Mouse (Mus musculus) liver, embryonic 13.5 days (tissue): ENCODE results near the gene Ensa. TPM values are rescaled to one million over a fixed set of nuclear protein-coding genes. Genes with fewer than 3 reads are reported as not detected.
"Not testable (repeated sequence)": the region's sequence is repeated elsewhere in the genome, so short reads cannot be mapped to it uniquely, and the experiment has no call there.

Experiments
- ATAC-seq: fragments of 200-750 bp; cut with Nextera tagmentation; 2 replicates; pipeline ENCODE4 v1.8.0; 2017; ENCODE audit warnings: low read depth, mild to moderate bottlenecking, moderate number of reproducible peaks, moderate library complexity
- DNase-seq: peaks from one replicate; pipeline ENCODE4 v3.0.0; 2022
- H3K27ac ChIP-seq: fragments of 300-500 bp; sonication (generic); 2 replicates; pipeline ENCODE4 v1.5.1; 2015; ENCODE audit warnings: moderate library complexity, mild to moderate bottlenecking, inconsistent platforms
- H3K27me3 ChIP-seq: fragments of 300-500 bp; sonication (generic); 2 replicates; pipeline ENCODE4 v1.6.1; 2015; ENCODE audit warnings: mild to moderate bottlenecking, inconsistent platforms
- H3K36me3 ChIP-seq: fragments of 300-500 bp; sonication (generic); 2 replicates; pipeline ENCODE4 v1.6.1; 2015; ENCODE audit warnings: mild to moderate bottlenecking, inconsistent platforms
- H3K4me1 ChIP-seq: fragments of 300-500 bp; sonication (generic); replicated peaks from 2 replicates; pipeline ENCODE4 v1.6.1; 2015; ENCODE audit warnings: inconsistent platforms
- H3K4me2 ChIP-seq: fragments of 300-500 bp; sonication (generic); 2 replicates; pipeline ENCODE4 v1.6.1; 2015; ENCODE audit warnings: inconsistent platforms, mild to moderate bottlenecking, moderate library complexity
- H3K4me3 ChIP-seq: fragments of 300-500 bp; sonication (generic); replicated peaks from 2 replicates; pipeline ENCODE4 v1.5.1; 2015; ENCODE audit warnings: mild to moderate bottlenecking, inconsistent platforms
- H3K9ac ChIP-seq: fragments of 300-500 bp; sonication (generic); 2 replicates; pipeline ENCODE4 v1.6.1; 2015; ENCODE audit warnings: mild to moderate bottlenecking, inconsistent platforms
- H3K9me3 ChIP-seq: fragments of 300-500 bp; sonication (generic); replicated peaks from 2 replicates; pipeline ENCODE4 v1.6.1; 2016; ENCODE audit warnings: inconsistent platforms
- WGBS: fragments of 180-500 bp; shearing (Covaris S2); methylation state at CpG from one replicate; pipeline ENCODE4 v1.1.7; 2015; ENCODE audit not compliant: insufficient replicate concordance; 5-methylcytosine and 5-hydroxymethylcytosine counted together
- polyA plus RNA-seq: library from polyadenylated mRNA; unstranded; fragments of >200 nt; fragmentation: Nextera tagmentation; extraction: Ambion mirVana; gene quantifications from 2 replicates; pipeline ENCODE4 v1.2.1, GENCODE M21; 2015

The Ensa gene
- polyA plus RNA-seq, 1 experiment from 2014 or later: 33.4 TPM

DNA sequence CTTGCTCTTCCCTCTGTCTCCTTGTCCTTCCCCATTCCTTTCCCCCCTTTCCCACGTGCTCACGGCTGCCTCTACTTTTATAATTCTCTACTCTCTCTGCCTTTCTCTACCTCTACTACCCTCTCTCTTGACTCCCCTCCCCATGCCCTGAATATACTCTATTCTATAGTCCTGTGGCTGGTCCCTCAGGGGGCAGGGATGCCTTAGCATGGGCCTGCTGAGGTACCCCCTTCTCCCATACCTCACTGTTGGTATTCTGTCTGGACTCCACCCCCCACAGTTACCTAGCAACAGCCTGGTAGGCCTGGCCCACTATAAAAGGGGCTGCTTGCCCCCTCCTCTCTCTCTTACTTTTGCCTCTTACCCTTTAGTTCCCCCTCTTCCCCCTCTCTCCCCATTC, 1.2 kb upstream of the Ensa start:
- Histone ChIP-seq H3K4me3 (no peak overlapping the region), H3K27ac (peak overlapping the region; percentile 87), H3K27me3 (no peaks in the 10 kb centered on the region), H3K36me3 (peaks cover 45% of the 10 kb centered on the region), H3K4me1 (peaks cover 34% of the 10 kb centered on the region), H3K4me2 (no peak overlapping the region), H3K9ac (no peak overlapping the region), H3K9me3 (no peaks in the 10 kb centered on the region)
- ATAC-seq (no peak), DNase-seq (no peak)
- WGBS: 82% methylated on average over 2 of the region's 2 CpGs

DNA sequence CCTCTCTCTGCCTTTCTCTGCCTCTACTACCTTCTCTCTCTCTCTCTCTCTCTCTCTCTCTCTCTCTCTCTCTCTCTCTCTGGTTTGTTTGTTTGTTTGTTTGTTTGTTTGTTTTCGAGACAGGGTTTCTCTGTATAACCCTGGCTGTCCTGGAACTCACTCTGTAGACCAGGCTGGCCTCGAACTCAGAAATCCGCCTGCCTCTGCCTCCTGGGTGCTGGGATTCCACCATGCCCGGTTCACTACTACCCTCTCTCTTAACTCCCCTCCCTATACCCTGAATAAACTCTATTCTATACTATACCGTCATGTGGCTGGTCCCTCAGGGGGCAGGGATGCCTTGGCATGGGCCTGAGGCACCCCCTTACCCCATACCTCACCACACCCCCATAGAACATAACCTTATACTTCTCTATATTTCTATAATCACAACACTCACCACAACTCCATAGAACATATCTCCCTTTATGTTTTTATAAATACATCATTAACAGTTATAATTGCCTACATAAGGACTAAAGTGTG, 740 bp upstream of the Ensa start:
- H3K4me1 ChIP-seq: peaks cover 34% of the 10 kb centered on the region
- WGBS: 67% methylated on average over 5 of the region's 5 CpGs
- not testable (repeated sequence) for DNase-seq, ATAC-seq, H3K9me3 ChIP-seq, H3K27me3 ChIP-seq
- peak overlapping the region; percentile 87 for H3K27ac ChIP-seq
- peak overlapping the region; percentile 70 for H3K4me2 ChIP-seq
- peak overlapping the region; percentile 76 for H3K4me3 ChIP-seq
- H3K36me3 ChIP-seq: peaks cover 47% of the 10 kb centered on the region
- H3K9ac ChIP-seq: peak overlapping the region; percentile 75

DNA sequence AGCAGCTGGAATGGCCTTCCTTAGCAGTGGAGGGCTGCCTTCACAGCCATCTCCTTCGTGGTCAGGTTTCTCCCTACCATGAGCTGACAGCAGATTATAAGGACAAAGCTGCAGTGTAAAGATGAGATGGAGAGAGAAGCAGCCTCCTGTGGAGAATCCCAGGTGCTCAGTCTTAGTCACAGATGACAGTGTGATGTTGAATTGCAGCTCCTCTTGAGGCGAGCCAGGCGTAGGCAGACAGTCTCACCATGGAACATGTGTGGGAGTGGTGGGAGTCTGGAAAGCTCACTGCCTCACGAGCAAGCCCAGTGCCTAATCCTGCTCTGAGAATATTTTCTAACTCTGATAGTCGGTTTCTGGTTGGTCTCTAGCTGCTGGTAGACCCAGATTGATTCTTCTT, 3.0 kb downstream of the Ensa start:
- DNase-seq (no peak), ATAC-seq (no peak)
- H3K4me3 ChIP-seq: no peak overlapping the region
- H3K4me1 ChIP-seq: peaks cover 38% of the 10 kb centered on the region
- no peaks in the 10 kb centered on the region for H3K9me3 ChIP-seq
- H3K27me3 ChIP-seq: no peaks in the 10 kb centered on the region
- H3K36me3 ChIP-seq: peaks cover 66% of the 10 kb centered on the region
- H3K4me2 ChIP-seq: no peak overlapping the region
- no peak overlapping the region for H3K27ac ChIP-seq
- H3K9ac ChIP-seq: peak overlapping the region; percentile 37; the same call in 1 of the 2 replicates
- 81% methylated on average over 5 of the region's 5 CpGs for WGBS

DNA sequence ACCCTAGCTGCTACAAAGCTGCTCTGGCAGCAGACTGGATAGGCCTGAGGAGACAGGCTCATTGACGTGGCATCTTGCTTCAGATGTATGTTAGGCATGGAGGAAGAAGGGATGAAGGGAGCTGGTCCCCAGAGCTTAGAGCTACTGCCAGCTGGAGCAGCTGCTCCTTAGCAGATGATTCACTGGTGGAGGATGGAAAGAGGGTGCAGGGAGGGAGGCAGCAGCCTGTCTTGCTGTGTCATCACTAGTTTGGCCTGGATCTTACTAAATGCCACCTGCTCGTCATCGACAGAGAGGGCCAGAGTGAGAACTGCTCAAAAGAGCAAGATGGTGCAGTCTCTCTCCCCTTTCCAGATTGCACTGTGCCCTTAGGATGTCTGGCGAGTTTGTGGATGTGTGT, 5.0 kb downstream of the Ensa start:
- DNase-seq (no peak), ATAC-seq (no peak)
- no peak overlapping the region for H3K9ac ChIP-seq
- H3K27me3 ChIP-seq: no peaks in the 10 kb centered on the region
- H3K36me3 ChIP-seq: peaks cover 86% of the 10 kb centered on the region
- no peak overlapping the region for H3K4me3 ChIP-seq
- H3K4me1 ChIP-seq: peaks cover 29% of the 10 kb centered on the region
- no peak overlapping the region for H3K27ac ChIP-seq
- H3K9me3 ChIP-seq: no peaks in the 10 kb centered on the region
- no peak overlapping the region for H3K4me2 ChIP-seq
- 74% methylated on average over 4 of the region's 4 CpGs for WGBS

DNA sequence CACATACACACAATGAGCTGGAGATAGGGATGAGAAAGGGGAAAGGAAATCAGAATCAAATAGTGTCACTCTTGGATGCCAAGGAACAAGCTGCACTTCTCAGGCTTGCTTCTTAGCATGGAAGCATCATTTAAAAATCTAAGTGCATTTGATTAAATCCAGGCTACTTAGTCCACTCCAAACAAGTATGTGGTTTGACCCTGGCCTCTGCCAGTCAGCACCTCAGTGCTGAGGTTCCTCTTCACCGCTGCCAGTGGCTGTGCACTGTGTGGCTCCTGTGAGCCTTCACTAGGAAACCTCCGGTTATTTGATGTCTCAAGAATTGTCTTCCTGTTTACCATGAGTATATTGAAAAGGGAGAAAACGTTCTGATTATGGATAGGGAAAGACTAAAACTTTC, 6.1 kb downstream of the Ensa start:
- Histone ChIP-seq H3K27ac (no peak overlapping the region), H3K9ac (no peak overlapping the region), H3K4me2 (no peak overlapping the region), H3K36me3 (peaks cover 97% of the 10 kb centered on the region), H3K27me3 (no peaks in the 10 kb centered on the region), H3K4me1 (peaks cover 37% of the 10 kb centered on the region), H3K4me3 (no peak overlapping the region), H3K9me3 (no peaks in the 10 kb centered on the region)
- WGBS: 75% methylated on average over 3 of the region's 3 CpGs
- no peak for DNase-seq
- ATAC-seq: no peak

- 77% methylated on average over 6 of the region's 6 CpGs for WGBS
Measured at GRCm38 (mm10) chr3:95631304-95631703, 6.5 kb downstream of the Ensa start.

GRCm38 (mm10) chr3:95632648-95633588, 8.1 kb downstream of the Ensa start:
- Histone ChIP-seq H3K27me3 (no peaks in the 10 kb centered on the region), H3K27ac (peak overlapping the region; percentile 36; the same call in 1 of the 2 replicates), H3K36me3 (peaks cover 97% of the 10 kb centered on the region), H3K9me3 (no peaks in the 10 kb centered on the region), H3K4me3 (no peak overlapping the region), H3K4me2 (no peak overlapping the region), H3K9ac (0 out of 2 replicates have a peak overlapping the region, but pooled peaks have one; percentile 7), H3K4me1 (peaks cover 35% of the 10 kb centered on the region)
- DNase-seq (no peak), ATAC-seq (no peak)
- 80% methylated on average over 12 of the region's 12 CpGs for WGBS

More at GRCm38 (mm10) chr3:95631304-95631703, 6.5 kb downstream of the Ensa start:
- Histone ChIP-seq H3K4me1 (peaks cover 35% of the 10 kb centered on the region), H3K27me3 (no peaks in the 10 kb centered on the region), H3K27ac (no peak overlapping the region), H3K9ac (no peak overlapping the region), H3K36me3 (peaks cover 99% of the 10 kb centered on the region), H3K9me3 (no peaks in the 10 kb centered on the region), H3K4me2 (no peak overlapping the region), H3K4me3 (no peak overlapping the region)
- ATAC-seq (no peak), DNase-seq (no peak)

DNA sequence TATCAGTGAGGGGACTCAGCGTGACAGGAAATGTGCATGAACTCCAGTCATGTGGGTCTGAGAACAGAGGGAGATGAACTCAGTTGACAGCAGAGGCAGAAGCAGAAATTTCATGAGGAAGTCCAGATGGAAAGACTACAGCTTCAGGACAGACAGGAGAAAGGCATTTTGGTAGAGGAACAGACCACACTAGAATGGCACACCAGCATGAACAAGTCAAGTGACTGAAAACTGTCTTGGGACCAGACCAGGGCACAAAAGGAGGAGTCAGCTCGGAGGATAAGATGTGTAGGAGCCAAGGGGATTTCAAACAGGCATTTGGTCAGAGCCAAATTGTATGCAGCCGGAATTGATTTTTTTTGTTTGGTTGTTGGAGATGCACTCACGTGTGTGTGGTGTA, 10.8 kb downstream of the Ensa start:
- H3K4me3 ChIP-seq: no peak overlapping the region
- no peaks in the 10 kb centered on the region for H3K9me3 ChIP-seq
- DNase-seq (no peak), ATAC-seq (no peak)
- no peak overlapping the region for H3K9ac ChIP-seq
- no peak overlapping the region for H3K4me2 ChIP-seq
- H3K36me3 ChIP-seq: peaks cover 86% of the 10 kb centered on the region
- 68% methylated on average over 4 of the region's 4 CpGs for WGBS
- H3K27me3 ChIP-seq: no peaks in the 10 kb centered on the region
- peaks cover 53% of the 10 kb centered on the region for H3K4me1 ChIP-seq
- H3K27ac ChIP-seq: peak overlapping the region; percentile 68

DNA sequence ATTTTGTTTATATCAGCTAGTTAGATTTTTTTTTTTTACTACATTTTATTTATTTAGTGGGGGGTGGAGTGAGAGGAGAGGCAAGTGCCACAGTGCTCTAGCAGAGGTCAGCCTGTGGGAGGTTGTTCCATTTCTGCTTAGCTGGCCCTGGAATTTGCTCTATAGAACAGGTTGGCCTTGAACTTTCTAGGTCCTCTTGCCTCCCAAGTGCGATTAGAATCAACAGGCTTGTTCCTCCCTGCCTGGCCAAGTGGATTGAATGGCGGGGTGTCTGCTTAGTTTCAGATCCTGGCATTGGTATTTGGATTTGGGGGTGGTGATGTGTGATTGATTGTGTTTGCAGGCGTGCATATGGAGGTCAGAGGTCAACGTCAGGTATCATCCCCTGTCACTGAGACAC, 11.3 kb downstream of the Ensa start:
- no peak overlapping the region for H3K4me2 ChIP-seq
- ATAC-seq (no peak), DNase-seq (no peak)
- H3K4me3 ChIP-seq: no peak overlapping the region
- WGBS: 75% methylated on average over 4 of the region's 4 CpGs
- H3K9me3 ChIP-seq: no peaks in the 10 kb centered on the region
- no peak overlapping the region for H3K9ac ChIP-seq
- no peaks in the 10 kb centered on the region for H3K27me3 ChIP-seq
- peak overlapping the region; percentile 68 for H3K27ac ChIP-seq
- H3K36me3 ChIP-seq: peaks cover 82% of the 10 kb centered on the region
- H3K4me1 ChIP-seq: peaks cover 53% of the 10 kb centered on the region

DNA sequence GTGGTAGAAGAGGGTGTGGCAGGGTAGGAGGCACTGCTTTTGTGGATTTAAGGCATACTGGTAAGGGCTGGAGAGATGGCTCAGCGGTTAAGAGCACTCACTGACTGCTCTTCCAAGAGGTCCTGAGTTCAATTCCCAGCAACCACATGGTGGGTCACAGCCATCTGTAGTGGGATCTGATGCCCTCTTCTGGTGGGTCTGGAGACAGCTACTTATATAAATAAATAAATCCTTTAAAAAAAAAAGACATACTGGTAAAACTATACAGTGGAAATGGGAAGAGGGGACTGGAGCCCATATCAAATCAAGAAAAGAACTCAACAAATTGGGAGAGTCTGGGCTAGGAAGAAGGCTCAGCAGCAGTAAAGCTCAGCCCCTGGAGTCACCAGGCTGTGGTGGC, 14.9 kb downstream of the Ensa start:
- no peak overlapping the region for H3K27ac ChIP-seq
- H3K4me2 ChIP-seq: no peak overlapping the region
- no peak overlapping the region for H3K9ac ChIP-seq
- peaks cover 79% of the 10 kb centered on the region for H3K4me1 ChIP-seq
- H3K4me3 ChIP-seq: no peak overlapping the region
- H3K36me3 ChIP-seq: peaks cover 46% of the 10 kb centered on the region
- no peak for DNase-seq
- ATAC-seq: no peak
- no peaks in the 10 kb centered on the region for H3K27me3 ChIP-seq
- no peaks in the 10 kb centered on the region for H3K9me3 ChIP-seq
- 70% methylated on average over 1 of the region's 1 CpGs for WGBS

DNA sequence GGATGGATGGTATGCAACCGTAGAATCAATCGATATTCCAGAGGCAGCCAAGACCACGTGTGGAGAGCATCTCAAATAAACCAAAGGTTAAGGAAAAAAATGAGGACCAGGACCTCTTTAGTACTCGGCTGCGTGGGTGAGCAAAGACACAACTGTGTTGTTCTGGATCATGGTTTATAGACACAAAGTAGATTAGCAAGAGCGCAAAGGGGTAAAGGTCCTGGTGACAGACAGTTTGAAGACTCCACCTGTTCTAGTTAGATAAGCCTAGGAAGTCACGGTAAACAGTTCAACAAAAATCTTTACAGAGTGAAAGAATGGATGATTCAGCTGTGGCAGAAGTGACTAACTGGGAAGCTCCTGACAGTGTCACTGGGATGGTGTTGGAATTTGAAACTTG, 18.3 kb downstream of the Ensa start:
- no peaks in the 10 kb centered on the region for H3K9me3 ChIP-seq
- peak; percentile 72 for ATAC-seq
- H3K4me3 ChIP-seq: no peak overlapping the region
- H3K36me3 ChIP-seq: peaks cover 14% of the 10 kb centered on the region
- no peak overlapping the region for H3K4me2 ChIP-seq
- H3K4me1 ChIP-seq: peaks cover 66% of the 10 kb centered on the region
- WGBS: 38% methylated on average over 7 of the region's 7 CpGs
- no peaks in the 10 kb centered on the region for H3K27me3 ChIP-seq
- H3K9ac ChIP-seq: no peak overlapping the region; the same call in 1 of the 2 replicates
- peak overlapping the region; percentile 62 for H3K27ac ChIP-seq
- no peak for DNase-seq
